Mouse (Mus musculus): ENCODE results near the gene Nedd9. TPM values are rescaled to one million over a fixed set of nuclear protein-coding genes. Genes with fewer than 3 reads are reported as not detected.

The Nedd9 gene
- 116 TPM for polyA plus RNA-seq (2017; shearing (Covaris generic))

DNA sequence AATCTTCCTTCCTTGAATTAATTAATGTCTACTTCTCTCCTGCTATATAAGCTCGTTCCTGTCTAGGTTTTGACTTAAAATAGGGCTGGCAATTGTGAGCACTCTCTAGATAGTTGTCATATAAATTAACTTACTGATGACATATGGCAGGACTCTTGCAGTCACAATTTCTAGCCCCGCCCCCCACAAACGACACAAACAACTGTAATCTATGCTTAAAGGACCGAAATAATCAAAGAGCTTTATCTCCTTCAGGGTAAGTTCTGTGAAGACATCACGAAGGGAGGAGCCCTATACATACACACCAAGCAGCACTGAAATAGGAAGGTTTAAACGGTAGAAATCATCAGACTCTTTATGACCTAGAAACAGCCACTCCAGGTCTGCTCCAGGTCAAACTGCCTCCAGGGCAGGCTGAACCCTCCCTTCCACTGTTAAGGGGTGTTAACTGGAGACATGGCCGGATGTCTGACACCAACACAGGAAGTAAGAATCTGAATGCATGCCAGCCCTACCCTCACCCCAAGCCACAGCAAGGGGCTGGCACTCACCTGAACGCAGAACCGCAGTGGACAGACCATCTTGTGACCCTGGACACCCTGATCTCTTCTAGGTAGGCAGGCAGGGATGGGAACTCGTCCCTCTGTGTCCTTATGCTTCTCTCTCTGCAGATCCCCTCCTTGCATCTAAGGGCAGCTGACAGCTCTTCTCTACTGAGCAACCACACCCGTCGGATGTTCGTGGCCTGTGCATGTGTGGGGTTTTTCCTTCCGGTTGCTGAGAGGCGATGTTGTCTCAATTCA, at the start of gene Nedd9:
Gene Nedd9, minus strand, starts transcription at position 757 of the 803 bp plus-strand sequence.

DNA sequence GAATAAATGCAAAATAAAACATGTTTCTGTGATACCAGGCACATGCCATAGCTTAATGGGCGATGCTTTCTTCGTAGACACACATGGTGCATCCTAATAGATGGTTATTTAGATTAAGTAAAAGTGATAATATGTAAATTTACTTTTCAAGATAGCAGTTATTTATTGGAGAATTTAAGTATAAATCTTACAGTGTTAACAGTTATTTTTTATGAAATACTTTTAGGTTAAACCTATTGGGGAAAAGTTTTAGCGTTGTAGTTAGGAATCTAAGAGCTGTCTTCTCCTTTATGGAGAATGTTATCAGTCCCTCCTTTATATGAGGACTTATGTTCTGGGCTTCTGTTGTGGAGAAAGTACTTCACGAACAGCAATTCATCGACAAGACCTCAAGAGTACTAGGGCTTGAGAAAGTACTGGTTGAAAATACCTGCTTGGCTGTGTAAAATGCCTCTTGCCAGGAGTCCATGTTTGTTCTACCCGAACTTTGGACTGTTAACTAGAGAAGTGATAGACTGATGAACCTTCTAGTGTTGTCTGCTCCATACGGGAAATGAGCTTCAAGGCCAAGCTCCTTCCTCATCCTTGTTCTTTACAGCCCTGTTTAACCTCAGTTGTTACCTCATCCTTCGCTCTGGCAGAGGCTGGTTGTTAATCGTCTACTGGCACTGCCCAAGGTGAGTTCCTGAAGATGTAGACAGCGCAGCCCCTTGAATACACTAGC, 213.1 kb downstream of the Nedd9 start, which contains the start of gene Gm17364:
Gene Gm17364, minus strand, starts transcription at position 51 of the 724 bp plus-strand sequence.

Other genes with a start within 250 kb of the Nedd9 start
- gene Smim13, start 237.5 kb downstream of the Nedd9 start, polyA plus RNA-seq (2017; shearing (Covaris generic)), result 18.1 TPM
- not detected for gene Gm17364, start 213.4 kb downstream of the Nedd9 start, polyA plus RNA-seq (2017; shearing (Covaris generic))
- gene Tmem170b, start 118.5 kb upstream of the Nedd9 start, polyA plus RNA-seq (2017; shearing (Covaris generic)), result 18.7 TPM